Mouse (Mus musculus): ENCODE data around the gene Zbtb1.

Gene Zbtb1

DNA sequence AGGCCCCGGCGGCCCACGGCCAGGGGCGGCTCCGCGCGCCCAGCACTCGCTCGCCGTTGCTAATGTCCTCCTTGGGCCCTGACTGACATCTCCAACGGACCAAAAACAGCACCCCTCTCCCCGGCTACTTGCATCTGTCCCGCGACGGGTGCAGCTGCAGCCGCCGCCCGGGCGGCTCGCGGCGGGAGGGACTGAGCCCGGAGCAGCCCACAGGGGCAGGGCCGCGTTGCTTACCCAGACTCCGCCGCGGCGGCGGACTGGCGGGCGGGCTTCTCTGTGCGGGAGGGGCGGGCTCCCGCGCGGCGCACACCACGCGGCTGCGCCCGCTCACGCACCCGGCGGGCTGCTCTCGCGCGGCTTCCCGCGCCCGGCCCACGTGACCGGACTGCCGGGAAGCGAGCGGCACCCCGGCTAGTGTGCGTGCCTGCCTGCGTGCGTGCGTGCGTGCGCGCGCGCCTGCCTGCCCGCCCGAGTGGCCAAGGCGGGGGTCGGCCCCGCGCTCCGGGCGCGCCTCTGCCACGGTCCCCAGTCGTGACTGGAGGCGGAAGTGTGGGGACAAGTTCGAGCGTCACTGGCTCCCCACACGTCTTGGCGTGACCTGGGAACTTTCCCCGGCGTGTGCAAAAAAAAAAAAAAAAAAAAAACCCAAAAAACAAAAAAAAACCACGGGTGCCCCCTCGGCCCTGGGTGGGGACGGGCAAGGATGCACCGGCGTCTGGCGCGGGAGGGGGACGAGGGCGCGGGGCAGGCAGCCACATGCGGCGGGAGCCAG, 674 bp upstream of the Zbtb1 start, which contains the start of gene Zbtb25:
Gene Zbtb25, minus strand, starts transcription at position 397 of the 772 bp plus-strand sequence.
- peak; percentile 89 to 90 for DNase-seq

DNA sequence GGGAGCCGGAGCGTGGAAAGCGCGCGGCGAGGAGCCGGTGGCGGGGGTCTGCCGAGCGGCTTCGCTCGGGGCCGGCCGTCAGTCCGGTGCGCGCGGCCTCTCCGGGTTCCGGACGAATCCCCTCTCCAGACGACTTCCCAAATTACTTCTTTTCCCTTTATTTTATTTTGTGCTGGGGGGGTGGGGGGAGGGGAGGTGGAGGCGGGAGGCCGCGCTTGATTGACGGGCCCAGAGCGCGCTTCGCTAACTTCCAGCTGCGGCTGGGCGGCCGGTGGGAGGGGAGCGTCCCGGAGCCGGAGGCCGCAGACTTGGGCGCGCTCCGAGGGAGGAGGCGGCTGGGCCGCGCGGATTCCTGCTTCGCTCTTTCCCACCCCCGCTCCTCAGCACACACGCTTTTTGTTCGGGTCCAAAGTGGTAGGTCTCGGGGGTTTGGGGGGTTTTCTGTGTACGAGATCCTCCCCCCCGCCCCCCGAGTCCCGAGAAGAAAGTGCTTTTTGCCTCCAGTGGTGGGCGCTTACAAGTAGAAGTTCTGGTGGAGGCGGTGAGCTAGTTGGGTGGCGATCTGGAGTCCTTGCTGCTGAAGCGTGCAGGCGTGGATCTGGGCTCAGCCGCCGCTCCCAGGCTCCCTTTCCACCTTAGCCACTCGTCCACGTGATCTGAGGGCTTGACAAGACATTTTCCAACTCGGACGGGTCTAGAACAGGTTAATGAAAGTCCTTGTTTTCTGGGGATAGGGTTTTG, 935 bp downstream of the Zbtb1 start:
- DNase-seq = peak; percentile 78 to 80

DNA sequence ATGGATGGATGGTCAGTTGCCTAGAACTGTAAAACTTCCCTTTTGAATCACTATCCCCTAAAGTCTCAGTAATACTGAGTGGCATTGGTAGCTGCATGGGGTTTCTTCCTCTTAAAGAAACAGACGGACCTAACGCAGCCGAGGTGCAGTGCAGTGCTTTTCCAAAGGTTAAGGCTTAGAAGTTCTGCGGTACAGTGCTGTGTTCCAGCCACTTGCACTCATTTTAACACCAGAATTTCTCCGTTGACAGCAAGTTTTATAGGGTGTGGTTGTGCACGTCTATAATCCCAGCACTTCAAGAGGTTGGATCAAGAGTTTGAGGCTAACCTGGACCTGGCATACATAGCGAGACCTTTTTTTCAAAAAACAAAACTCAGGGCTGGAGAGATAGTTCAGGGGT, 2.0 kb downstream of the Zbtb1 start:
- DNase-seq = no peak

DNA sequence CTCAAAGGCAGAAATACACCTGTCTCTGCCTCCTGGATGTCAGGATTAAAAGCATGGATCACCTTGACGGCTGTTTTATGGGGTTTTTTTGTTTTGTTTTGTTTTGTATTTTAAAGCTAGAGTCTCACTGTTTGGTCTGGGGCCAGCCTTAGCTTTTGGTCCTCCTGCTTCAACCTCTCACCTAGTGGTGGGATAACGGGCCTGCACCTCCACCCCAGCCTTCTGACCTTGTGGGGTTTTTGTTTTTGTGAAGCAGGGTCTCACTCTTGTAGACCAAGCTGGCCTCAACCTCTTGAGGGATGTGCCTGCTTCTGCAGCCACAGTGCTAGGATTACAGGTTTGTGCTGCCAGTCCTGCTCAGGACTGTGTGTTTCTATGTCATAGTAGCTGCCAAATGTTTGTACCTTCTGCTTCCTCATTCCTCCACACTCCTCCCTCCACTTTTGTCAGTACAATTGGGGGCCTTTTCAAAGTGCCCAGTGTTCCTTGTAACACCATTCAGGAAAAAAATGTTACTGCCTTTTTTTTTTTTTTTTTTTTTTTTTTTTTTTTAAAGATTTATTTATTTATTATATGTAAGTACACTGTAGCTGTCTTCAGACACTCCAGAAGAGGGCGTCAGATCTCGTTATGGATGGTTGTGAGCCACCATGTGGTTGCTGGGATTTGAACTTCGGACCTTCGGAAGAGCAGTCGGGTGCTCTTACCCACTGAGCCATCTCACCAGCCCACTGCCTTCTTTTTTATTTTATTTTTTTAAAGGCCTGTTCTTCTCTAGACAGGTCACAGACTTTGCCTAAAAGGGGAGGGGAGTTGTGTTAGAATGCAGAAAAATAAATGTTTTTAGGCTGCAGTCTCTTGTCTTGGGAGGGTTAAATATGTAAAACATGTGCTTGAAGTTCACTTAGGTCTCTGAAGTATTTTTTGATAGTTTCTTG, 3.1 kb downstream of the Zbtb1 start:
- peak; percentile 66 for DNase-seq

DNA sequence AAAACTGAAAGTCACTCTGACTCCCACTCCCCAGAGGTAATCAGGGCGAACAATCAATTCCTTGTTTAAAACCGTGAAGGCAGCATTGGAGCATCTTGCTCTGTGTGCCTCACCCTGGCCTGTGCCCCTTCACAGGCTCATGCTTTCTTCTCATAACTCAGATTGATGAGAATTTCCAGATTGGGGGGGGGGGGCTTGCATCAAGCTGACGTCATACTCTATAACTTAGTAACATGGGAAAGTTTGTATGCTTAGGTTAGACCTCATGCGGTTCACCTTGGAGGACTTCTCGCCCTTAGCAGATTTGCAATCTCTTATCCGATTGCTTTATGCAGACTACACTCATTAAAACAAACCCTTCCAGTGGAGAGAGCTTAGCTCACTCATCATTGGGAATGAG, 3.9 kb downstream of the Zbtb1 start:
- DNase-seq = no peak

DNA sequence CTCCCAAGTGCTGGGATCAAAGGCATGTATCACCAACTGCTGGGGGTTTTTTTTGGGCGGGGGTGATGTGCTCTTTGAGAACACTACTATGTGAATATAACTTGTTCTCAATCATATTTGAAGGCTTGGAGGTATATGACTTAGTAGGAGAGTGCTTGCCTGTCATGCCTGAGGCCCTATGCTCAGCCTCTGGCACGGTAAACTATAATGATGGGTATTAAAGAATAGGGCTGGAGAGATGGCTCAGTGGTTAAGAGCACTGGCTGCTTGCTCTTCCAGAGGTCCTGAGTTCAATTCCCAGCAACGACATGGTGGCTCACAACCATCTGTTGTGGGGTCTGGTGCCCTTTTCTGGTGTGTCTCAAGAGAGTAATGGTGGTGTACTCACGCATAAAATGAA, 4.8 kb downstream of the Zbtb1 start:
- DNase-seq = no peak

DNA sequence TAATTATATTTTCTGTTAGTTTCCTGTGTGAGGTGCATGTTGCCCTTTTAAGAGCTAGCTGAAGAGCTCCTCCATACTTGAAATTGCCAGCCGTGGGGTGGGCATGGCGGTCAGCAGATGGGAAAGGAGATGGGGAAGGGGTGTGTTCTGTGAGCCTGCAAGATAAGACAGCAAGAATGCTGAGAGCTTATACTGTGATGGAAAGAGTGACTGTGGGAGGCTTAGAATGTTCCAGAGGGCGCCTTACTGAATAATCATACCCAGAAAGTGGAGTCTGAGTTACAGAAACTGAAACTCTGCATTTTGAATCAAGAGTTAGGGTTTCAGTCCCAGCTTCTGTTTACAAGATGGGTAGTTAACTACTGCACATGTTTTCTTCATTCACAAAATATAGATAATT, 5.4 kb downstream of the Zbtb1 start:
- no peak for DNase-seq

DNA sequence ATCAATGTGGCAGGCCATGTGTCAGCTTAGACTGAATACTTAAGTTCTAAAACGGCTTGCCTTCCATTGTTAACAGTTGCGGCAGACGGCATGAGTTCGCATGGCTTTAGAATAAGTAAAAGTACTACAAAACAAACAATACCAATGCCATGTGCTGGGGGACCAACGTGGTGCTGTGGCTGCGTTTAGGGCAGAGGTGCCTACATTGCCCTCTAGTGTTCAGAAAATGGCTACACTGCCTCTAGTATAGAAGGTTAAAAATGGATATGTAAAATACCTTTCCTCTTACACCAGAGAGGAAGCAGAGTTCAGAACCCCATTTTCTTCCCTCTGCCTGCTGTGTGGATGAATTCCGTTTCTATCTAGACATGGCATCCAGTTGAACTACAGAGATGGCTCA, 6.6 kb downstream of the Zbtb1 start:
- peak; percentile 65 to 68 for DNase-seq

DNA sequence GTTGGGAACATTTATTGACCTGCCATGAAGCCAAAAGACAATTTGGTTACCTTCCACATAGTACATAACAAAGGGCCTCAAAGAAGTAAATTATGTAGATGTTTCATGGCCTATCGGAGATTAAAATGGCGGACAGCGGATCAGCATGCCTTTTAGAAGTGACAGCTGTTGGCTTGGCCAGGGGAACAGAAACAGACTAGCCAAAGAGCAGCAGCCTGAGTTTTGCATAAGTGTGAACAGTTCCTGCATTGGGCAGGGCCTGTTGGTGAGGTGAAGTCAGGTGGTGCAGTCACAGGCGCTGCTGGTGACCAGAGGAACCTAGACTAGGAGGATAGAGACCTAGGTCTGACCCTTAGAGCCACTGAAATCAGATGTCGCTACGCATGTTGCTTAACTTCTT, 7.0 kb downstream of the Zbtb1 start:
- DNase-seq = peak; percentile 57 to 59

DNA sequence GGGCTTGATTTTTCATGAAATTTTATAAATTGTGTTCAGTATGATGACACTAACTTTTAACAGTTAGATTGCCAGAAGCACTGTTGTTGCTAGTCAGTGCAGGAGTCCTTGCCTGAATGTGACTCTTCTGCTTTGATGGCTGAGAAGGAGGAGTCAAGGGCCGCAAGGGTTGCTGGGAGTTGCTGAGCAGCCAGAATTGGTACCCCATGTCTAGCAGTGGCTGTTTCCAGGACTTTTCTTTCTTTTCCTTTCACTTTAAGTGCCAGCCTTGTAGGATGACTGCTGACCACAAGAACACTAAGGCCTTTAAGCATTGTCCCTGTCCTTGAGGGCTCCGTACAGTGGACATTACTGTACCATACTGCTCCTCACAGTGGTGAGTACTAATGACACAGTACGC, 7.7 kb downstream of the Zbtb1 start:
- DNase-seq = no peak

DNA sequence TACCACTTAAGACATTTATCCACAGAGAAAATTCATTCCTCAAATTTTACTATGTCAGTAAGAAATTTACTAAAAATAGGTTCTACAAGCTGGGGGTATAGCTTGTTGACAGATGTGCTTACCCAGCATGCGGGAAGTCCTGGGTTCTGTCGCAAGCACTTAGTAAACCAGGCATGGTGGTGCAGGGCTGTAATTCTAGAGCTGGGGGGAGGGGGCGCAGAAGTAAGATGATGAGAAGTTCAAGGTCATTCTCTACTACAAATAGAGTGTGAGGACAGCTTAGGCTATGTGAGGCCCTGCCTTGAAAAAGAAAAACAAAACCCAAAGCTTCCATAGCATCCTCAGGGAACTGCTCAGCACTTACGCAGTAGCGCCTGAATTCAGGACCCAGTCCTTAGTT, 8.5 kb downstream of the Zbtb1 start:
- no peak for DNase-seq

DNA sequence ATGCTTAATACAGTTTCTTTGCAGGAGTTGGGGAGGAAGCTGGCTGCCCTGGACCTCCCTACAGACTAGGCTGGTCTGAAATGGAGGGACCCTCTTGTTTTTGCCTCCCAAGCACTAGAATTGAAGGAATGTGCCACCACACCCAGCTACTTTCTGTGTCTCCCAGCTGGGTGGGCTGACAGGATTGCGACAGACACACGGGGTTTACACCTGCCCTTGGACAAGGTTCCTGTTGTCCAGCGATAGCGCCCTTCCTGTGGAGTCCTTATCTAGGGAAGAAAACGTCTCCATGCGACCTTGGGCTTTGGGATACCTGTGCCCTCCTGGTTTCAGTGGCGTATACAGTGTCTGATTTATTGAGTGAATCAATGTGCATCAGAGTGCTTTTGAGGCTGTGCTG, 10.1 kb downstream of the Zbtb1 start:
- DNase-seq = no peak

DNA sequence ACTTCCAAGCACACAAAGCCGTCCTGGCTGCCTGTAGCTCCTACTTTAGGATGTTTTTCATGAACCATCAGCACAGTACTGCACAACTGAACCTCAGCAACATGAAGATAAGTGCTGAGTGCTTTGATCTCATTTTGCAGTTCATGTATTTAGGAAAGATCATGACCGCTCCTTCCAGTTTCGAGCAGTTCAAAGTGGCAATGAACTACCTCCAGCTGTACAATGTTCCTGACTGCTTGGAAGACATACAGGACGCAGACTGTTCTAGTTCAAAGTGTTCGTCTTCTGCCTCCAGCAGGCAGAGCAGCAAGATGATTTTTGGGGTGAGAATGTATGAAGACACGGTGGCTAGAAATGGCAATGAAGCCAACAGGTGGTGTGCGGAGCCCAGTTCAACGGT, 15.3 kb downstream of the Zbtb1 start:
- no peak for DNase-seq

DNA sequence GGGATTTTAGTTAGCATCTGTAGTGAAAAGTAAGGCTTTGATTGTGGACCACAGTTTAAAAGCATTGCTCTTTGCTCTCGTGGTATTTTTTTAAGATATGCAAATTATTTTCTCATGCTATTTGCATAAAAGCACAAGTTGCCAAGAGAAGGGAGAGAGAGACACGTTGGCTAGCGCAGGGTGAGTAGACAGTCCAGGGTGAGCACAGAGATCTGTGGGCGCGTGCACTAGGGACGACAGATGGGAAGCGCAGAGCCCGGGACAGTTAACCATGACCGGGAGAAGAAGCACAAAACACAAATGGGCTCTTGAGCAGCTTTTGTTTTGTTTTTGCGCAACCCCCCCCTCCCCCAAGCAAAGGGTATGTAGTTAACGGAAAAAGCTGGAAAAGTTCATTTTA, 18.7 kb downstream of the Zbtb1 start:
- no peak for DNase-seq

DNA sequence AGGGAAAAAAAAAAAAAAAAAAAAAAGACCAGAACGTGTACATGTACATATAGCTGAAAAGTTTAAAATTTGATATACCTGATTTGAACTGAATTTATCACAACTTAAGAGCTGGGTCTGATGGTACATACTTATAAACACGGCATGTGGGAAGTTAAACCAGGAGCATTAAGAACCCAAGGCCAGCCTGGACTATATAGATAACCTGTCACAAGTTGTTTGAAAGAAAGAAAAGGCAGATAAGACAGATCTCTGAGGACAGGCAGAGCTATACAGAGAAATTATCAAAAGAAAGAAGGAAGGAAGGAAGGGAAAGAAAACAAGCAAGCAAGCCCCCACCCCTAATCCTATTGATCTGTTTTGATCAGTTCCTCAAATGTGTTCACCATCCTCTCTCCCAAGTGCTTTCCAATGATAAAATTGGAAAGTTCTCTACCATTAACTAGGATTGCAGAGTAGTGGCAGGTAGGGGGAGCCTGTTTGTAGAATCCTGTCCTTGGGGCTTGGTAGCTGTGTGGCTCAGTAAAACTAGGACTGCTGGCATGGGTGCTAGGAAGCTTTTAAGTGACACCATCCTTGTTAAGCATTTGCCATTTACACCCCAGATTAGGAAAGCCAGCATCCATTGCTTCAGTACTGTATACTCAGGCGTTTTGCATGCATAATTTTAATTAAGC, 21.7 kb downstream of the Zbtb1 start:
- DNase-seq = no peak

DNA sequence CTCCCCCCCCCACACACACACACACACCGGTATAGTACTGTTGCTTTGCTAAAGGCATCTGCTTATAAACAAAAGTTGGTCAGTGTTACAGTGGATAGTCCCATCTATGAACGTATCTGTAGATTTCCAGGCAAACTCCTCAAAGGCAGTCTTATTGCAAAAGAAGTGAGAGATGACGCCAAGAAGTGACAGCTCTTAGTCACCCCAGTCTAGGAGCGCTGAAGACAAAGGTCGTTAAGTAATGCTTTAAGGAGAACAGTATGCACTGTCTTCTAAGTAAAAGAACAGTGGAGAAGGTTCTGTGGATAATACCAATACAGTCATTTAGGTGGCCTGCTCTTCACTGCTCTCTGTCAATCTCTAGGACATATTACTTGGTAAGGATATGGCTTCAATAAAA, 22.9 kb downstream of the Zbtb1 start:
- no peak for DNase-seq

DNA sequence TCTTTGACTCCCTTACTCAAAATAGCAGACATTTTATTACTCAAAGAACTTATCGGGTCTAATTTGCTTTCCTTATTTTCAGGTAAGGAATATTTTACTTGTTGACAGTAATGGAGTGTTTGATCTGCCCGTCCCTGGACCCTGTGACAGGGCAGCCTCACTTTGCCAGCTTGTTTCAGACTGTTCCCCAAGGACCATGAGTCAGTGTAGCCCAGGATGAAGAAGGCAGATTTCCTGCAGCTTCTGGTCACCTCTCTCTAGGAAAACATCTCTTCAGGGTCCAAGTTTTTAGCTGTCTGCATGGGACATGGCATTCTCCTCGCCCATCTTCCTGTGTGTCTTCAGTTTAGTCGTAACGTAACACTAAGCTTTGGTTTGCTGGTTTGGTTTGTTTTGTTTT, 27.2 kb downstream of the Zbtb1 start:
- no peak for DNase-seq

DNA sequence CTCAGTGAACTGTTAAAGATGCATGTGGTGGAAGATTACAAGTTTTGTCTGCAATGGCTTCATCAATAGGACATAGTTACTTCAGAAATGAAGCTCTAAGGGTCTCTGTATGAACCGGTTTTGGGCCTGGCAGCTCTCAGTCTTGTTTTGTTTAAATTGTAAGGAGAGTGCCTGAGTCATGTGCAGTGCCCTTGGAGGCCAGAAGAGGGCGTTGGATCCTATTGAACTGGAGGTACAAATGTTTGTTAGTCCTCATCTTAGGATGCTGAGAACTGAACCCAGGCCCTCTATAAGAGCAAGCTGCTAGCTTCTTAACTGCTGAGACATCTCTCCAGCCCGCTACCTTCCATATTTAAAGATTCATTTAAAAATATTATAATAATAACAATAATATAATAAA, 31.6 kb downstream of the Zbtb1 start:
- peak; percentile 35 to 45 for DNase-seq

DNA sequence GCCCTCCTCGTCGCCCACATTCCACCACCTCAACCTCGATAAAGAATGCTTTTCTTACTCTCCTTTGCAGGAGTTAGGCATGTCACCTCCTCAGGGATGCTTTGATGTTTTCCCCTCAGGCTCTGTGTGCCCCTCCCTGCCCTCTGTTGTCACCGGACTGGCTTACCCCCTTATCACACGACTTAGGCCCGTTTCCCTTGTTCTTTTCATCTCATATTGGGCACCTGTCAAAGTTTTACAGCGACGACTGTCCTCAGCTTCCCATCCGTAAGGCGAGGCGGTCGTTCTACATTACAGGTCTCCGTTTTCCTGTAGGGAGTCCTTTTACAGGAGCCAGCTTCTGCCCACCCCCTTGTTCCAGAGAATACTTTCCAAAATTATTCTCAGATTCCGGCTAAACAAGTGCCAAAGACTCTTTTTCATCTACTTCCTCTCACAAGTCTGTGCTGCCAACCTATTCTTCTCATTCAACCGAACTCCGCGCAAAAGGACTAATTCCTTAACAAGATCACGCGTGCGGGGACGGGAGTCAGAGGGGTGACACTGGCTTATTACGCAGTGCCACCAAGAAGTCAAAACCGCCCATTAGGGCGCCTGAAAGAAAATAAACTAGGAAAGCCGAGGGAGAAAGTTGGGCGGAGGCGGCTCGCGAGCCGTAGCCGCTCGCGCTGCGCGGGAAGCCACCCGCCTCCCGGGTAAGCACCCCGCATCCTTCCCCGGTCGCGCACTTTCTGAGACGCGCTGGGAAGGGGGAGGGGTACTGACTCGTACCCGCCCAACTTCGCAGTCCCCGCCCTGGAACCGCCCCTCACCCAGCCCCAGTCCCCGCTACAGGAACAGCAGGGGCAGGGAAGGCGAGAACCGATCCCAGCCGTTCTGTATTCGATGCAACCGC, 33.2 kb downstream of the Zbtb1 start:
- DNase-seq = peak; percentile 15 to 24

DNA sequence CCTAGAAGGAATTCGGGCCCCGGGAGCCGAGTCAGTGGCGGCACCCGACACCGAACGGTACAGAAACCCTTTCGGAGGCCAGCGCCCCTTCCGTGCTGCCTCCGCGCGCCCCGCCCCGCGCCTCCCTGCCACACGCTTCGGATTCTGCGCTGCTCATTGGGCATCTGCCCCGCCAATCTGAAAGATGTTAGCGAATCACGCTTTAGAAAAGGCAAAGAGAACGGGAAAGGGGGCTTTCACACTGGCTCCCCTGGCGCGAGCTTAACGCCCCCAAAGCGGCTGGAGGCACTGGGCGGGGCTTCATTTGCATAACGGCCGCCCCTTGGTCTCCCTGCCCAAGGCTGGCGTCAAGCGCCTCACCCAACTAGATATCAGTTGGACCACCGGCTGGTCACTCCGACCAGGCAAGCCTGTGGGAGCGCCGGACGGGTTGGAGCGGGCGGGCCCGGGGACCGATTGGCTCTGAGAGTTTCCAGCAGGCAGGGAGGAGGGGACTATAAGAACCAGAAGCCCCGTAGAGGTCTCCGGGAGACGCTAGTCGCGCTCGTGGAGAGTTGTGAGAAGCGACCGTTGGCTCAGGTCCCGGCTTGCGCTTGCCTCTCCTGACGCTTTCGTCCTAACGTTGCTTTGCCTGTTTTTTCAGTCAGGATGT, 33.9 kb downstream of the Zbtb1 start, which contains the start of gene Hspa2:
Gene Hspa2, plus strand, starts transcription at position 291 of the 652 bp plus-strand sequence.
- peak; percentile 96 to 97 for DNase-seq

DNA sequence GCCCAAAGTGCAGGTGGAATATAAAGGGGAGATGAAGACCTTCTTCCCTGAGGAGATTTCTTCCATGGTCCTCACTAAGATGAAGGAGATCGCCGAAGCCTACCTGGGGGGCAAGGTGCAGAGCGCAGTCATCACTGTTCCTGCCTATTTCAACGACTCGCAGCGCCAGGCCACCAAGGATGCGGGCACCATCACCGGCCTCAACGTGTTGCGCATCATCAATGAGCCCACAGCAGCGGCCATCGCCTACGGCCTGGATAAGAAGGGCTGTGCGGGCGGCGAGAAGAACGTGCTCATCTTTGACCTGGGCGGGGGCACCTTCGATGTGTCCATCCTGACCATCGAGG, 34.7 kb downstream of the Zbtb1 start:
- DNase-seq = peak in 1 of 2 experiments; percentile 35
